Mouse (Mus musculus) left cerebral cortex, postnatal 14 days (tissue): ENCODE data around the gene Zfp213. TPM values are rescaled to one million over a fixed set of nuclear protein-coding genes. Genes with fewer than 3 reads are reported as not detected.
"Not testable (repeated sequence)": the region's sequence is repeated elsewhere in the genome, so short reads cannot be mapped to it uniquely, and the experiment has no call there.

Experiments used
- DNase-seq, 2 experiments: peaks; one replicate each; pipeline ENCODE4 v3.0.0; 2021 to 2022; ENCODE audit warnings: low spot score in 2 of 2, mixed read lengths in 1 of 2
- intact Hi-C: fragments of 180-260 bp; cut with DNase I; formaldehyde crosslinking; loops from one replicate; pipeline ENCODE4 v1.15.1; 2025
- total RNA-seq, 2 experiments: library from RNA; stranded (reverse); gene quantifications; 2 replicates each; pipeline ENCODE4 v1.2.3; 2021

Gene Zfp213
- total RNA-seq, 2 experiments from 2014 or later, result 6.6 to 6.8 TPM

- intact Hi-C loops, DNase-seq: not testable (repeated sequence)
Measured at GRCm38 (mm10) chr17:23533591-23534490, 30.2 kb downstream of the Zfp213 start.

- intact Hi-C loops, DNase-seq: not testable (repeated sequence)
Measured at GRCm38 (mm10) chr17:23531408-23531807, 32.6 kb downstream of the Zfp213 start.

GRCm38 (mm10) chr17:23522941-23523732 lies 40.9 kb downstream of the Zfp213 start:
- DNase-seq, intact Hi-C loops: not testable (repeated sequence)

GRCm38 (mm10) chr17:23518701-23519423 lies 45.2 kb downstream of the Zfp213 start:
- DNase-seq, result no peak

More at GRCm38 (mm10) chr17:23518701-23519423, 45.2 kb downstream of the Zfp213 start:
- intact Hi-C loops, result no loop called here

Other genes starting within 250 kb of the Zfp213 start
- under 1 TPM in 1 of 2 experiments, not detected in 1; 0.04 TPM for gene Vmn2r115, start 220.5 kb downstream of the Zfp213 start, total RNA-seq
- gene Vmn2r116, start 179.6 kb downstream of the Zfp213 start, total RNA-seq, result not detected
- not detected for gene Vmn2r117, start 84.5 kb downstream of the Zfp213 start, total RNA-seq
- gene Zfp13, start 35.2 kb upstream of the Zfp213 start, total RNA-seq, result 10 to 100 TPM; 28.3 to 29.0 TPM
- gene Zscan10, start 36.6 kb upstream of the Zfp213 start, total RNA-seq, result not detected
- gene Mmp25, start 81.0 kb upstream of the Zfp213 start, total RNA-seq, result 1 to 10 TPM; 1.1 to 1.2 TPM
- gene Bicdl2, start 96.3 kb upstream of the Zfp213 start, total RNA-seq, result not detected
- 100 to 1,000 TPM; 137 to 143 TPM for gene Hcfc1r1, start 109.4 kb upstream of the Zfp213 start, total RNA-seq
- gene Thoc6, start 109.6 kb upstream of the Zfp213 start, total RNA-seq, result 1 to 10 TPM; 8.2 to 8.9 TPM
- gene Tnfrsf12a, start 113.2 kb upstream of the Zfp213 start, total RNA-seq, result 1 to 10 TPM; 6.3 to 9.6 TPM
- not detected for gene Cldn6, start 115.0 kb upstream of the Zfp213 start, total RNA-seq
- under 1 TPM in 1 of 2 experiments, not detected in 1; 0.23 TPM for gene Cldn9, start 119.8 kb upstream of the Zfp213 start, total RNA-seq
- under 1 TPM in 1 of 2 experiments, not detected in 1; 0.37 TPM for gene 1520401A03Rik, start 158.5 kb upstream of the Zfp213 start, total RNA-seq
- 1 to 10 TPM; 3.3 to 5.7 TPM for gene Pkmyt1, start 162.1 kb upstream of the Zfp213 start, total RNA-seq
- 10 to 100 TPM; 54.2 to 56.8 TPM for gene Paqr4, start 176.6 kb upstream of the Zfp213 start, total RNA-seq
- gene Kremen2, start 181.6 kb upstream of the Zfp213 start, total RNA-seq, result under 1 TPM; 0.40 to 0.48 TPM
- gene Flywch1, start 207.4 kb upstream of the Zfp213 start, total RNA-seq, result 100 to 1,000 TPM; 173 to 185 TPM
- gene Flywch2, start 221.8 kb upstream of the Zfp213 start, total RNA-seq, result 10 to 100 TPM; 25.7 to 30.1 TPM
- 100 to 1,000 TPM; 573 to 599 TPM for gene Srrm2, start 226.3 kb upstream of the Zfp213 start, total RNA-seq